Mouse (Mus musculus): Measurements from ENCODE around the gene Gm12845.

GRCm38 (mm10) chr4:117772960-117773359 lies 48.7 kb downstream of the Gm12845 start:
- TF ChIP-seq POLR2A (IDR thresholded peaks at IDR 0.05; ENCODE audit: insufficient read length, low read depth): no peak
- no peak for TF ChIP-seq MAX (IDR thresholded peaks at IDR 0.05; ENCODE audit: low read depth)
- TF ChIP-seq CEBPB (IDR thresholded peaks at IDR 0.05; ENCODE audit: insufficient read depth, poor library complexity, severe bottlenecking): no peak
- no peak for TF ChIP-seq REST (IDR thresholded peaks at IDR 0.05; ENCODE audit: insufficient read depth, insufficient read length)
- no peak for TF ChIP-seq POLR2AphosphoS2 (IDR thresholded peaks at IDR 0.05; ENCODE audit: insufficient read length, low read depth)
